Mouse (Mus musculus) kidney, adult 2 months (tissue): ENCODE measurements around the gene Zfp84. TPM values are rescaled to one million over a fixed set of nuclear protein-coding genes. Genes with fewer than 3 reads are reported as not detected.

Experiments used
- DNase-seq: peaks from one replicate; pipeline ENCODE4 v3.0.0; 2021
- H3K27ac ChIP-seq: fragments of 200-500 bp; 2 replicates; pipeline ENCODE4 v1.5.1; 2012; ENCODE audit warnings: low read depth, low read length, control low read depth, inconsistent platforms; ENCODE audit not compliant: insufficient read depth
- H3K27me3 ChIP-seq: fragments of 200-500 bp; replicated peaks from 2 replicates; pipeline ENCODE4 v1.6.1; 2012; ENCODE audit warnings: mild to moderate bottlenecking, moderate library complexity, low read length, inconsistent platforms; ENCODE audit not compliant: control insufficient read depth, insufficient read depth
- H3K36me3 ChIP-seq: fragments of 200-500 bp; 2 replicates; pipeline ENCODE4 v1.6.1; 2012; ENCODE audit warnings: mild to moderate bottlenecking, moderate library complexity, low read length, inconsistent platforms; ENCODE audit not compliant: control insufficient read depth, insufficient read depth
- H3K4me1 ChIP-seq: fragments of 200-500 bp; 2 replicates; pipeline ENCODE4 v1.6.1; 2011; ENCODE audit warnings: low read length; ENCODE audit not compliant: control insufficient read depth, insufficient read depth
- H3K4me3 ChIP-seq: fragments of 200-500 bp; 2 replicates; pipeline ENCODE4 v1.5.1; 2011; ENCODE audit warnings: mild to moderate bottlenecking, low read depth, low read length, control low read depth; ENCODE audit not compliant: insufficient read depth
- CTCF ChIP-seq: fragments of 200-500 bp; conservative IDR thresholded peaks from 2 replicates; pipeline ENCODE4 v1.5.1; 2011; ENCODE audit warnings: low read depth, mild to moderate bottlenecking, control low read depth, low read length, moderate library complexity, mixed read lengths; ENCODE audit not compliant: insufficient read depth, insufficient read length
- POLR2A ChIP-seq: fragments of 200-500 bp; IDR thresholded peaks from one replicate; pipeline ENCODE4 v1.6.1; 2011; ENCODE audit warnings: low read depth, low read length, control low read depth
- WGBS: fragments of 180-500 bp; shearing (Covaris S2); methylation state at CpG from one replicate; pipeline ENCODE4 v1.1.7; 2018; 5-methylcytosine and 5-hydroxymethylcytosine counted together
- polyA plus RNA-seq: library from polyadenylated mRNA; depleted of rRNA; stranded (reverse); fragments of >200 nt; gene quantifications from 2 replicates; pipeline ENCODE4 v1.2.3, GENCODE M21; 2012

The Zfp84 gene
- polyA plus RNA-seq, 1 experiment = 5.7 TPM

- no peak for DNase-seq
- Histone ChIP-seq H3K4me3 (peak overlapping the region; percentile 41), H3K27me3 (no peaks in the 10 kb centered on the region), H3K4me1 (peaks cover 5% of the 10 kb centered on the region; the same call in 1 of the 2 replicates), H3K27ac (no peak overlapping the region), H3K36me3 (peaks cover under 1% of the 10 kb centered on the region)
- WGBS = 51% methylated on average over 8 of the region's 8 CpGs
- TF ChIP-seq POLR2A (no peak), CTCF (no peak)
These were observed 16.7 kb downstream of the Zfp84 start for GRCm38 (mm10) chr7:29785023-29785422.

GRCm38 (mm10) chr7:29785888-29786287, 17.5 kb downstream of the Zfp84 start:
- Histone ChIP-seq H3K27me3 (no peaks in the 10 kb centered on the region), H3K27ac (no peak overlapping the region), H3K36me3 (peaks cover 1% of the 10 kb centered on the region), H3K4me1 (peaks cover 5% of the 10 kb centered on the region; the same call in 1 of the 2 replicates), H3K4me3 (peak overlapping the region; percentile 41)
- no peak for DNase-seq
- WGBS = 67% methylated on average over 5 of the region's 5 CpGs
- TF ChIP-seq CTCF = no peak
- no peak for TF ChIP-seq POLR2A

- 65% methylated on average over 27 of the region's 27 CpGs for WGBS
- Histone ChIP-seq H3K27ac (no peak overlapping the region), H3K4me1 (no peaks in the 10 kb centered on the region), H3K36me3 (peaks cover 6% of the 10 kb centered on the region), H3K4me3 (no peak overlapping the region), H3K27me3 (no peaks in the 10 kb centered on the region)
- no peak for DNase-seq
- no peak for TF ChIP-seq CTCF
- TF ChIP-seq POLR2A = no peak
These were observed 24.6 kb downstream of the Zfp84 start for GRCm38 (mm10) chr7:29792906-29793305.

GRCm38 (mm10) chr7:29807046-29807445, 38.7 kb downstream of the Zfp84 start:
- WGBS = 77% methylated on average over 5 of the region's 5 CpGs
- TF ChIP-seq CTCF = no peak
- no peak for TF ChIP-seq POLR2A

GRCm38 (mm10) chr7:29812244-29812643, 43.9 kb downstream of the Zfp84 start:
- DNase-seq = no peak
- Histone ChIP-seq H3K27me3 (no peaks in the 10 kb centered on the region), H3K36me3 (no peaks in the 10 kb centered on the region), H3K4me1 (peaks cover 5% of the 10 kb centered on the region; the same call in 1 of the 2 replicates), H3K27ac (no peak overlapping the region), H3K4me3 (no peak overlapping the region)
- 98% methylated on average over 1 of the region's 1 CpGs for WGBS
- no peak for TF ChIP-seq POLR2A
- no peak for TF ChIP-seq CTCF

More at GRCm38 (mm10) chr7:29807046-29807445, 38.7 kb downstream of the Zfp84 start:
- Histone ChIP-seq H3K36me3 (no peaks in the 10 kb centered on the region), H3K27me3 (no peaks in the 10 kb centered on the region), H3K4me1 (no peaks in the 10 kb centered on the region), H3K4me3 (no peak overlapping the region), H3K27ac (no peak overlapping the region)
- DNase-seq = no peak

GRCm38 (mm10) chr7:29814381-29814780, 46.0 kb downstream of the Zfp84 start:
- Histone ChIP-seq H3K27ac (no peak overlapping the region), H3K36me3 (no peaks in the 10 kb centered on the region), H3K4me1 (peaks cover 9% of the 10 kb centered on the region), H3K27me3 (no peaks in the 10 kb centered on the region), H3K4me3 (no peak overlapping the region)
- WGBS = 94% methylated on average over 2 of the region's 2 CpGs
- no peak for DNase-seq
- no peak for TF ChIP-seq CTCF
- TF ChIP-seq POLR2A = no peak

GRCm38 (mm10) chr7:29815061-29815784, 46.9 kb downstream of the Zfp84 start:
- Histone ChIP-seq H3K36me3 (no peaks in the 10 kb centered on the region), H3K27me3 (no peaks in the 10 kb centered on the region), H3K4me3 (peak overlapping the region; percentile 58), H3K27ac (no peak overlapping the region), H3K4me1 (peaks cover 9% of the 10 kb centered on the region)
- TF ChIP-seq POLR2A (no peak), CTCF (no peak)
- WGBS = 2% methylated on average over 12 of the region's 12 CpGs
- DNase-seq = no peak
